Mouse (Mus musculus): Measurements from ENCODE around the gene Cd70. TPM values are rescaled to one million over a fixed set of nuclear protein-coding genes. Genes with fewer than 3 reads are reported as not detected.

Gene Cd70
- total and polyA plus RNA-seq, 2 experiments, result not detected

GRCm38 (mm10) chr17:57188510-57189192, 39.1 kb upstream of the Cd70 start:
- Histone ChIP-seq H3K4me3 (ENCODE audit: insufficient read depth, low read depth, low read length) (no peak overlapping the region), H3K27me3 (ENCODE audit: control insufficient read depth, insufficient read depth, low read length) (no peaks in the 10 kb centered on the region), H3K4me1 (ENCODE audit: control insufficient read depth, insufficient read depth, low read length) (no peaks in the 10 kb centered on the region), H3K9ac (ENCODE audit: low read depth, low read length) (no peak overlapping the region), H3K36me3 (ENCODE audit: control insufficient read depth, insufficient read depth, low read length) (no peaks in the 10 kb centered on the region), H3K27ac (replicated peaks; ENCODE audit: insufficient read depth, low read depth, low read length) (no peak overlapping the region), H3K79me2 (ENCODE audit: control insufficient read depth, insufficient read depth, low read length) (no peaks in the 10 kb centered on the region)
- no peak for DNase-seq (ENCODE audit: extremely low read depth, low read depth, low spot score)
- TF ChIP-seq POLR2A (IDR thresholded peaks at IDR 0.05; ENCODE audit: extremely low read depth, insufficient read depth, low read length) (no peak), CTCF (IDR thresholded peaks at IDR 0.05; ENCODE audit: low read depth, low read length) (no peak)
- WGBS, result 81% methylated on average over 12 of the region's 12 CpGs

DNA sequence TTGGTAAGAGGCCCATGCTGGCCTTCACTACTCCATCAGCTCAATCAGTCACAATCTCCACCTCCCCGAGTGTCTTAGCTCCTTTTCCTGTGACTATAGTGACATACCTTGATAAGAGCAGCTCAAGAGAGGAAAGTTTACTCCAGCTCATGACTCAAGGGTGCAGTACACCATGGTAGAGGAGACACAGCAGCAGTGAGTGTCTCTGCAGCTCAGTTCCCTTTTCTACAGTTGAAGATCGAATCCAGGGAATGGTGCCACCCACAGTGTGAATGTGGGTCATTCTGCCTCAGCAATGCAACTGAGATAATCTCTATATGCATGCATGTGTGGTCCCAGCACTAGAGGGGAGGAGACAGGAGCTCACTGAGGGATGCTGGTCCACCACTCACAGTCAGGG, 36.1 kb upstream of the Cd70 start:
- Histone ChIP-seq H3K4me1 (ENCODE audit: control insufficient read depth, insufficient read depth, low read length) (no peaks in the 10 kb centered on the region), H3K4me3 (ENCODE audit: insufficient read depth, low read depth, low read length) (no peak overlapping the region), H3K9ac (ENCODE audit: low read depth, low read length) (no peak overlapping the region), H3K36me3 (ENCODE audit: control insufficient read depth, insufficient read depth, low read length) (no peaks in the 10 kb centered on the region), H3K79me2 (ENCODE audit: control insufficient read depth, insufficient read depth, low read length) (no peaks in the 10 kb centered on the region), H3K27ac (replicated peaks; ENCODE audit: insufficient read depth, low read depth, low read length) (no peak overlapping the region), H3K27me3 (ENCODE audit: control insufficient read depth, insufficient read depth, low read length) (no peaks in the 10 kb centered on the region)
- no peak for DNase-seq (ENCODE audit: extremely low read depth, low read depth, low spot score)
- no peak for TF ChIP-seq CTCF (IDR thresholded peaks at IDR 0.05; ENCODE audit: low read depth, low read length)
- no peak for TF ChIP-seq POLR2A (IDR thresholded peaks at IDR 0.05; ENCODE audit: extremely low read depth, insufficient read depth, low read length)
- WGBS, result 79% methylated on average over 2 of the region's 2 CpGs

DNA sequence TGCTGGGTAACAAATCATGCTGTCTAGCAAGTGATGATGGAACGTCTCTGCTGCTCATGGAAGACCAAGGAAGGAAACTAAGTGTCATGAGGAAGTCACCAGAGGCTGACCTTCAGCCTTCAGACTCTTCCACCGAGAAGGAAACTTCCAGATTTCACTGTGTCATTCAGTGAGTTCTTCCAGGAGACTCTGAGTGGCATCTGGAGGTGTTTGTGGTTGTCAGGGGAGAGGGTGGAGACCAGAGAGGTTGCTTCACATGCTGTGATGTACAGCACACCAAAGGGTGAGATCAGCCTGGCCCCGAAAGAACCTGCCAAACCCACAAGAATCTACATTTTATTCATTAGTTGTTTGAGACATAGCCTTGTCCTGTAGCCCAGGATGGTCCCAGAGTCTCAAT, 33.3 kb upstream of the Cd70 start:
- Histone ChIP-seq H3K9ac (ENCODE audit: low read depth, low read length) (no peak overlapping the region), H3K79me2 (ENCODE audit: control insufficient read depth, insufficient read depth, low read length) (no peaks in the 10 kb centered on the region), H3K4me3 (ENCODE audit: insufficient read depth, low read depth, low read length) (no peak overlapping the region), H3K27ac (replicated peaks; ENCODE audit: insufficient read depth, low read depth, low read length) (no peak overlapping the region), H3K27me3 (ENCODE audit: control insufficient read depth, insufficient read depth, low read length) (no peaks in the 10 kb centered on the region), H3K36me3 (ENCODE audit: control insufficient read depth, insufficient read depth, low read length) (no peaks in the 10 kb centered on the region), H3K4me1 (ENCODE audit: control insufficient read depth, insufficient read depth, low read length) (no peaks in the 10 kb centered on the region)
- no peak for DNase-seq (ENCODE audit: extremely low read depth, low read depth, low spot score)
- 59% methylated on average over 3 of the region's 3 CpGs for WGBS
- TF ChIP-seq POLR2A (IDR thresholded peaks at IDR 0.05; ENCODE audit: extremely low read depth, insufficient read depth, low read length) (no peak), CTCF (IDR thresholded peaks at IDR 0.05; ENCODE audit: low read depth, low read length) (no peak)

GRCm38 (mm10) chr17:57180363-57180762, 30.8 kb upstream of the Cd70 start:
- Histone ChIP-seq H3K4me3 (ENCODE audit: insufficient read depth, low read depth, low read length) (no peak overlapping the region), H3K27ac (replicated peaks; ENCODE audit: insufficient read depth, low read depth, low read length) (no peak overlapping the region), H3K36me3 (ENCODE audit: control insufficient read depth, insufficient read depth, low read length) (no peaks in the 10 kb centered on the region), H3K9ac (ENCODE audit: low read depth, low read length) (no peak overlapping the region), H3K79me2 (ENCODE audit: control insufficient read depth, insufficient read depth, low read length) (no peaks in the 10 kb centered on the region), H3K27me3 (ENCODE audit: control insufficient read depth, insufficient read depth, low read length) (no peaks in the 10 kb centered on the region), H3K4me1 (ENCODE audit: control insufficient read depth, insufficient read depth, low read length) (no peaks in the 10 kb centered on the region)
- peak; percentile 83 for TF ChIP-seq CTCF (IDR thresholded peaks at IDR 0.05; ENCODE audit: low read depth, low read length)
- no peak for TF ChIP-seq POLR2A (IDR thresholded peaks at IDR 0.05; ENCODE audit: extremely low read depth, insufficient read depth, low read length)
- DNase-seq (ENCODE audit: extremely low read depth, low read depth, low spot score), result peak; percentile 35
- 39% methylated on average over 8 of the region's 8 CpGs for WGBS

GRCm38 (mm10) chr17:57173351-57173750, 23.8 kb upstream of the Cd70 start:
- no peak overlapping the region for H3K4me3 ChIP-seq (ENCODE audit: insufficient read depth, low read depth, low read length)
- no peaks in the 10 kb centered on the region for H3K79me2 ChIP-seq (ENCODE audit: control insufficient read depth, insufficient read depth, low read length)
- no peaks in the 10 kb centered on the region for H3K36me3 ChIP-seq (ENCODE audit: control insufficient read depth, insufficient read depth, low read length)
- H3K9ac ChIP-seq (ENCODE audit: low read depth, low read length), result no peak overlapping the region
- no peak for DNase-seq (ENCODE audit: extremely low read depth, low read depth, low spot score)
- H3K27me3 ChIP-seq (ENCODE audit: control insufficient read depth, insufficient read depth, low read length), result no peaks in the 10 kb centered on the region
- WGBS, result 75% methylated on average over 4 of the region's 4 CpGs
- TF ChIP-seq POLR2A (IDR thresholded peaks at IDR 0.05; ENCODE audit: extremely low read depth, insufficient read depth, low read length), result no peak
- no peak for TF ChIP-seq CTCF (IDR thresholded peaks at IDR 0.05; ENCODE audit: low read depth, low read length)
- no peaks in the 10 kb centered on the region for H3K4me1 ChIP-seq (ENCODE audit: control insufficient read depth, insufficient read depth, low read length)
- no peak overlapping the region for H3K27ac ChIP-seq (replicated peaks; ENCODE audit: insufficient read depth, low read depth, low read length)

- Histone ChIP-seq H3K4me1 (ENCODE audit: control insufficient read depth, insufficient read depth, low read length) (no peaks in the 10 kb centered on the region), H3K27ac (replicated peaks; ENCODE audit: insufficient read depth, low read depth, low read length) (no peak overlapping the region), H3K36me3 (ENCODE audit: control insufficient read depth, insufficient read depth, low read length) (no peaks in the 10 kb centered on the region), H3K79me2 (ENCODE audit: control insufficient read depth, insufficient read depth, low read length) (no peaks in the 10 kb centered on the region), H3K27me3 (ENCODE audit: control insufficient read depth, insufficient read depth, low read length) (no peaks in the 10 kb centered on the region), H3K4me3 (ENCODE audit: insufficient read depth, low read depth, low read length) (no peak overlapping the region), H3K9ac (ENCODE audit: low read depth, low read length) (no peak overlapping the region)
- DNase-seq (ENCODE audit: extremely low read depth, low read depth, low spot score), result no peak
- TF ChIP-seq CTCF (IDR thresholded peaks at IDR 0.05; ENCODE audit: low read depth, low read length) (no peak), POLR2A (IDR thresholded peaks at IDR 0.05; ENCODE audit: extremely low read depth, insufficient read depth, low read length) (no peak)
- WGBS, result 72% methylated on average over 5 of the region's 5 CpGs
Observed at GRCm38 (mm10) chr17:57172378-57172777, 22.8 kb upstream of the Cd70 start.
